Mouse (Mus musculus): ENCODE results near the gene Lsr.

DNA sequence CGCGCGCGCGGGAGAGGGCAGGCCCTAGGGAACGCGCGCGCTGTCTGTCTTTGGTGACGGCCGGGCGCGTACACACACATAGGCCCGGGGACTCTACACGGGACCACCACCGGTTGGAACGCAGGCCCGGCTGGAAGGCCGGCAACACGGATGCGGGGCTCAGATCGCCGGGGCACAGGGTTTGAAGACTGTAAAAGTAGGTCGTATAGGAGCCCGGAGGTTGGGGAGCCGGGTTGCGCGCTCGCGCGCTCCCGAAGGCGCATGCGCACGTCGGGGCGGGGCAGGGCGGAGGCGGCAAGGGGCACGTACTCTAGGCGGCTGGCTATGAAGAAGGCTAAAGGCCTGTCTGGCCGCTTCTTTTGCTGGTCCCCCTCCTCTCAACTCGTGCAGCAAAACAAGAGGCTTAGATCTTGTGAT is 15.9 kb downstream of the Lsr start:
- TF ChIP-seq CTCF (IDR thresholded peaks at IDR 0.05; ENCODE audit: control insufficient read depth, insufficient read depth, insufficient replicate concordance, low read depth, low read length) (no peak), POLR2A (IDR thresholded peaks at IDR 0.05; ENCODE audit: control insufficient read depth, low read depth, low read length) (peak; percentile 61)
